Mouse (Mus musculus) embryonic facial prominence, embryonic 15.5 days (tissue): Measurements from ENCODE around the gene Zfp65. TPM values are rescaled to one million over a fixed set of nuclear protein-coding genes. Genes with fewer than 3 reads are reported as not detected.
"Not testable (repeated sequence)": the region's sequence is repeated elsewhere in the genome, so short reads cannot be mapped to it uniquely, and the experiment has no call there.

Source experiments
- ATAC-seq: fragments of 200-750 bp; cut with Nextera tagmentation; 2 replicates; pipeline ENCODE4 v1.8.0; 2017; ENCODE audit warnings: low read depth, moderate TSS enrichment; ENCODE audit not compliant: insufficient number of reproducible peaks, low FRiP score, low TSS enrichment
- H3K27ac ChIP-seq: fragments of 300-500 bp; sonication (generic); replicated peaks from 2 replicates; pipeline ENCODE4 v1.5.1; 2015; ENCODE audit warnings: mild to moderate bottlenecking, inconsistent platforms
- H3K27me3 ChIP-seq: fragments of 300-500 bp; sonication (generic); 2 replicates; pipeline ENCODE4 v1.6.1; 2015; ENCODE audit warnings: inconsistent platforms
- H3K36me3 ChIP-seq: fragments of 300-500 bp; sonication (generic); 2 replicates; pipeline ENCODE4 v1.6.1; 2015; ENCODE audit warnings: mild to moderate bottlenecking, inconsistent platforms
- H3K4me1 ChIP-seq: fragments of 300-500 bp; sonication (generic); 2 replicates; pipeline ENCODE4 v1.6.1; 2015; ENCODE audit warnings: inconsistent platforms
- H3K4me2 ChIP-seq: fragments of 300-500 bp; sonication (generic); replicated peaks from 2 replicates; pipeline ENCODE4 v1.6.1; 2015; ENCODE audit warnings: mild to moderate bottlenecking, inconsistent platforms
- H3K4me3 ChIP-seq: fragments of 300-500 bp; sonication (generic); replicated peaks from 2 replicates; pipeline ENCODE4 v1.5.1; 2015; ENCODE audit warnings: mild to moderate bottlenecking, inconsistent platforms
- H3K9ac ChIP-seq: fragments of 300-500 bp; sonication (generic); 2 replicates; pipeline ENCODE4 v1.6.1; 2015; ENCODE audit warnings: inconsistent platforms
- H3K9me3 ChIP-seq: fragments of 300-500 bp; sonication (generic); replicated peaks from 2 replicates; pipeline ENCODE4 v1.6.1; 2016; ENCODE audit warnings: inconsistent platforms
- WGBS: fragments of 180-500 bp; shearing (Covaris S2); methylation state at CpG from one replicate; pipeline ENCODE4 v1.1.7; 2015; 5-methylcytosine and 5-hydroxymethylcytosine counted together
- polyA plus RNA-seq: library from polyadenylated mRNA; unstranded; fragments of >200 nt; fragmentation: Nextera tagmentation; extraction: Ambion mirVana; gene quantifications from 2 replicates; pipeline ENCODE4 v1.2.1, GENCODE M21; 2015

The Zfp65 gene
- polyA plus RNA-seq, result 6.1 and 7.0 TPM in 2 replicates

DNA sequence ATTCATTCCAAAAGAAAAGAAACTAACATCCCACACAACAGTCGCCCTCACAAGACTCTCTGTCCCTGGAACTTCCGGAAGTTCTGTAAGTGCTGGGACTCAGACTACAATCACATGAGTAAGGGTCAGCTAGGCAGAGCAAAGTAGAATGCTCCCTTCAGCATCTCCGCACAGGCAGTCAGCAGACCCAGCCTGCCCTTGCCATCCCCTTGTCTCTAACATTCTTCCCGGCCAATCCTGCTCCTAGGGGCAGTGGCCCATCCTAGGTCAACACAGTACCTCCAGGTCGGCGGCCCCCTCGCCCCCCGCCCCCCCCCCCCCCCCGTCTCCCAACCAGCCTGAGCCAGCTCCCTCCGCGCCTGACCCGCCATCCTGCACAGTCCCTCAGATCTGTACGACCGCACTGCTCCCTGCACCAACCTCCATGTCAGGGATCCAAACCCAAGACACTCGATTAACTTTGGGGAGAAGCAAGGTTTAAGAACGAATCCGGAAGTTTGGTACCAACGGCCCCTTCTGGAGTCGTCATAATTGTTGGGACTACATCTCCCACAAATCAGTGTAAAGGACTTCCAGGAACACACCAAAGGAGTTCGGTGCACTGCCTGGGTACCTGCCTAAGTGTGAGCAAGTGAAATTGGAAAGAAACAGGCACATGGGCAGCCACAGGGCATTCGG lies at the start of gene Zfp65:
Gene Zfp65 (minus strand): TSS at position 533 of the 678 bp plus-strand sequence.
- H3K27me3 ChIP-seq, result no peaks in the 10 kb centered on the region
- no peaks in the 10 kb centered on the region for H3K36me3 ChIP-seq
- H3K27ac ChIP-seq, result peak within 1 kb of the TSS; percentile 48
- H3K4me1 ChIP-seq, result 0 out of 2 replicates have a peak, but pooled peaks cover 3% of the 10 kb centered on the region
- H3K9ac ChIP-seq, result peak within 1 kb of the TSS; percentile 44
- ATAC-seq, result peak; percentile 87
- peak within 1 kb of the TSS; percentile 60 for H3K4me3 ChIP-seq
- H3K4me2 ChIP-seq, result peak within 1 kb of the TSS; percentile 61
- H3K9me3 ChIP-seq, result no peaks in the 10 kb centered on the region
- WGBS, result 2% methylated on average over 17 of the region's 21 CpGs

DNA sequence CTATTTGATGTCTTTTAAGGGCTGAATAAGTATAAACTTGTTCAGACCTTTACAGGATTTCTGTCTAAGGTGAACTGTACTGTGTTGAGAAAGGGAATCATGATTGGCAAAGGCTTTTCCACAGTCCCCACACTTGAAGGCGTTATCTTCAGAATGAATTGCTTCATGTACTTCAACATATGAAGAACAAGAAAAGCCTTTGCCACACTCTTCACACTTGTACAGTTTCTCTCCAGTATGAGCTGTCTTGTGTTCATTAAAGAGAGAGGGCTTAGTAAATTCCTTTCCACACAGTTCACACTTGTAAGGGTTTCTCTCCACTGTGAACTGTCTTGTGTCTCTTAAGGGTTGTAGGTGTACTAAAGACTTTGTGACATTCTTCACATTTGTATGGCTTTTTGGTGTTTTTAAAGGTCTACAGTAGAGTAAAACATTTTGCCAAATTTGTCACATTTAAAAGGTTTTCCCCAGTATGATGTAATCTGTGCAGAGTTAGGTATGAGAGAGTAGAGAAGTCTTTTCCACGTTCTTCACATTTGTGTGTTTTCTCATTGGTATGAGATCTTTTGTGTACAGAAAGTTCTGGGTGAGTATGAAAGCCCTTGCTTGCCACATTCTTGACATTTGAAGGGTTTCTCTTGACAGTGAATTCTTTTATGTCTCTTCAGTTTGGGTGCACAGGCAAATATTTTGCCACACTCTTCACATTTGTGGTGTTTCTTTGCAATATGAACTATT lies 34.2 kb upstream of the Zfp65 start:
- Histone ChIP-seq H3K4me2 (no peak overlapping the region), H3K27me3 (no peaks in the 10 kb centered on the region), H3K27ac (no peak overlapping the region), H3K4me1 (no peaks in the 10 kb centered on the region), H3K36me3 (no peaks in the 10 kb centered on the region), H3K9ac (no peak overlapping the region), H3K9me3 (no peaks in the 10 kb centered on the region), H3K4me3 (no peak overlapping the region)
- no peak for ATAC-seq
- 79% methylated on average over 2 of the region's 2 CpGs for WGBS

DNA sequence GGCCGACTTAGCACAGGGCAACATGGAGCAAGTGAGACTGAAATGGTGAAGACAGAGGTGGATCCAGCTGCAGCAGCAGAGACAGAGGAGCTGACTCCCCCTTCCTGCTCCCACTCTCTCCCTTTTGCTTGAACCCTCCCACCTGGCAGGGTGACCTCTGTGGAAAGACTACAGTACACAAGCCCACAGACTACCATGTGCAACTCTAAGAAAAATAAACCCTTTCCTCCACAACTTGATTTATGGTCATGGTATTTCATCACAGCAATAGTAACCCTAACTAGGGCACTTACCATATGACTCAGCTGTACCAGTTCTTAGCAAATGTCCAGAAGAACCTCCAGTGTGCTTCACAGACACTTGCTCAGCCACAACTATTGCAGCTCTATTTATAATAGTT lies 31.0 kb upstream of the Zfp65 start:
- no peak for ATAC-seq
- no peak overlapping the region for H3K9ac ChIP-seq
- no peak overlapping the region for H3K4me2 ChIP-seq
- no peak overlapping the region for H3K4me3 ChIP-seq
- H3K9me3 ChIP-seq, result no peaks in the 10 kb centered on the region
- no peaks in the 10 kb centered on the region for H3K27me3 ChIP-seq
- no peak overlapping the region for H3K27ac ChIP-seq
- no peaks in the 10 kb centered on the region for H3K4me1 ChIP-seq
- WGBS, result 83% methylated on average over 1 of the region's 1 CpGs
- H3K36me3 ChIP-seq, result no peaks in the 10 kb centered on the region

DNA sequence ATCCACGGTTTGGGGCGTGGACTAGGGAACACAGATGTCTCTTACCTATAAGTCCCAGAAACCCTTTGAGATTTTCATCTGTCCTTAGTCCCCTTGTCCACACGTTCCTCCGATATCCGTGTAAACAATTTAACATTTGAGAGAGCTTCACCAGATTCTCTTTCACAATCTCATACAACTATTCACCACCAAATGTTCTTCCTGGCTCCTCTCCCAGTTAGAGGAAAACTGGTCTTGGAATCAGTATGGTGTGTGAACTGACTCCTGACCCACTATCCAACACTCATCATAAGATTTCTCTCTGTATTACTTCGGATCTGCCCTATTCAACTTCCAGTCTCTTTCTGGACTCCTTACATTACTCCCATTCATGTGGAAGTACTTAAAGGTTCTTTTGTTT lies 26.8 kb upstream of the Zfp65 start:
- 84% methylated on average over 6 of the region's 6 CpGs for WGBS
- H3K4me3 ChIP-seq, result no peak overlapping the region
- ATAC-seq, result no peak

DNA sequence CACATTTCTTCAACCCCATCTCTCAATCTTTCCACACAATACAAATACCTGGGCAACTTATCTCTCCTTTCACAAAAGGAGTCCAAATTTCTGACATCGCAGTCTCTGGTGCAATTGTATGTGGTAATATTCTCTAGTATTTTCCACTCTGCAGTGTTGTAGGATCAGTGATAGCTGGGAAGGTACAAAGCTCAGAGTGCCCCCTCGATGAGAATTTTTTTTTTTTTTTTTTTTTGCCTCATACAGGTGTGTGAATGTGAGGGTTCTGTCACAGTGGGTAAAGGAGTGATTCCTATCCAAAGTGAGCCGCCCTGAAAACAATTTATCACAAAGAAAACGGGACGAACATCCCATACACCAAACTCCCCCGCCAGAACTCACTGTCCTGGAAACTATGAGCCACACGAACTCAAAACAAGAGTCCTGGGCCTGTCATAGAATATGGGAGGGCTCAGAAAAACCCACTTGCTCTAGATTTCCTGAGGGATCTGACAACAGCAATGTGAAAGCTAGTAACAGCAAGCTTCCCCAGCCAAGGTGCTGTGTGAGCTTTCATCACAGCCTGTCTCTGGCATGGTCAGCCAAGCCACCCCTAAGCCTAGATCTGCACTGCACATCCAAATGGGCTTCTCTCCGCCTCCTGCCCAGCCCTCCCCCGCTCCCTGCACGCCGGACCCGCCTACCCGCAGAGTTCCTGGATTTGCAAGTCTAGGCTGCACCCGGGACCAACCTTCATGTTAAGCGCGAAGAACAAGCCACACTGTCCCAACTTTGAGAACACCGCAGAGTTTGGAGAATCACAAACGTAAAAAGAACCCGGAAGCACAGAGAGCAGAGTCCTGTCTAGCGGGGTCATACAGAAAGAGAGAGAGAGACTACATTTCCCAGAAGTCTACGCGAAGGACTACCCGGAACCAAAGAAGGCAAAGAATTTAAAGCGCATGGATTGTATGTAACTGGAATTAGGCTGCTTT lies 25.6 kb upstream of the Zfp65 start, which contains the start of gene Zfp85:
Gene Zfp85 (minus strand): TSS at position 896 of the 974 bp plus-strand sequence.
- Histone ChIP-seq H3K4me3 (peak within 1 kb of the TSS; percentile 68), H3K36me3 (peaks cover 7% of the 10 kb centered on the region), H3K9ac (peak within 1 kb of the TSS; percentile 50), H3K27me3 (no peaks in the 10 kb centered on the region), H3K27ac (peak within 1 kb of the TSS; percentile 92), H3K4me2 (peak within 1 kb of the TSS; percentile 60), H3K4me1 (peaks cover 6% of the 10 kb centered on the region), H3K9me3 (no peaks in the 10 kb centered on the region)
- ATAC-seq, result peak; percentile 89
- 6% methylated on average over 24 of the region's 24 CpGs for WGBS

More for the DNA sequence above, 26.8 kb upstream of the Zfp65 start:
- Histone ChIP-seq H3K27ac (no peak overlapping the region), H3K27me3 (no peaks in the 10 kb centered on the region), H3K36me3 (peaks cover 4% of the 10 kb centered on the region), H3K9me3 (no peaks in the 10 kb centered on the region), H3K4me2 (peak overlapping the region; percentile 60; the same call in 1 of the 2 replicates), H3K9ac (no peak overlapping the region), H3K4me1 (peaks cover 6% of the 10 kb centered on the region)

DNA sequence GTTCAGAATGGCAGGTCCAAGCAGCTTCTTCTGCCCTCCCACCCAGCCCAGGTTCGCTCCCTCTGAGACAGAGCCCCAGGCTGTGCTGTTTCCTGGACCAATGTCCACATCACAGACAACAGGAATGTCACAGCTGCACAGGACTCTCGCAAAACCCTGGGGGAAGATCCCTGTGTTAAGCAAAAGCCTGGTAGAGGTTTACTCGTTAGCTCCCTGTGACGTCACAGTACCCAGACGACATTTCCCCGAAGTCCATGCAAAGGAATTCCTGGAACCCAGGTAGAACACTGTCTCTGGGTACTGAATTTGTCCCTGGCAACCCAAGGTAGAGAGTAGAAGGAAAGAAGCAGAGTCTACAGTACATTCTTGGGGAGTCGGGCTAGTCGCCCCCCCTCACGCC lies 14.9 kb upstream of the Zfp65 start:
- H3K4me1 ChIP-seq, result no peaks in the 10 kb centered on the region
- H3K9ac ChIP-seq, result no peak overlapping the region
- peaks cover 12% of the 10 kb centered on the region for H3K36me3 ChIP-seq
- no peak overlapping the region for H3K4me3 ChIP-seq
- WGBS, result 84% methylated on average over 9 of the region's 9 CpGs
- no peaks in the 10 kb centered on the region for H3K27me3 ChIP-seq
- peaks cover 8% of the 10 kb centered on the region; the same call in 1 of the 2 replicates for H3K9me3 ChIP-seq
- ATAC-seq, result no peak
- no peak overlapping the region for H3K4me2 ChIP-seq
- H3K27ac ChIP-seq, result no peak overlapping the region

DNA sequence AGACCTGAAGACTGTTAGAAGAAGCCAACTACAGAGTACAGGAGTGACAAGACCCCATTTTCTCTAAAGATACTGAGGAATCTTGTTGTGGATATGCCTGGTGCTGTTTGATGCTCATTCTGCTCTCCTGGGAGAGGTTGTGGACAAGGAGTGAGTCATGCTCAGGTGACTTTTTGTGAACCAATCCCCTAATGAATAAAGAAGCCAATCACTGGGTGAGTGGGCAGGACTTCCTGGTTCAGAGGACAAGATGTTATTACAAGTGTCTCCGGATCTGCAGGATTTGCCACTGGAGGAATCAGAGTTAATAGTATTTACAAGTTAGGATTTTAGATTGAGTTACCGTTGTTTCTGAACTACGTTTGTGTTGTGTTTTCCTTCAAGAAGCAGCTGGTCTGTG lies 14.0 kb upstream of the Zfp65 start:
- H3K36me3 ChIP-seq, result peaks cover 2% of the 10 kb centered on the region
- no peak overlapping the region for H3K4me3 ChIP-seq
- H3K4me2 ChIP-seq, result no peak overlapping the region
- no peak for ATAC-seq
- H3K9me3 ChIP-seq, result peaks cover 5% of the 10 kb centered on the region; the same call in 1 of the 2 replicates
- 78% methylated on average over 3 of the region's 3 CpGs for WGBS
- no peak overlapping the region for H3K27ac ChIP-seq
- no peaks in the 10 kb centered on the region for H3K27me3 ChIP-seq
- H3K4me1 ChIP-seq, result no peaks in the 10 kb centered on the region
- H3K9ac ChIP-seq, result no peak overlapping the region

DNA sequence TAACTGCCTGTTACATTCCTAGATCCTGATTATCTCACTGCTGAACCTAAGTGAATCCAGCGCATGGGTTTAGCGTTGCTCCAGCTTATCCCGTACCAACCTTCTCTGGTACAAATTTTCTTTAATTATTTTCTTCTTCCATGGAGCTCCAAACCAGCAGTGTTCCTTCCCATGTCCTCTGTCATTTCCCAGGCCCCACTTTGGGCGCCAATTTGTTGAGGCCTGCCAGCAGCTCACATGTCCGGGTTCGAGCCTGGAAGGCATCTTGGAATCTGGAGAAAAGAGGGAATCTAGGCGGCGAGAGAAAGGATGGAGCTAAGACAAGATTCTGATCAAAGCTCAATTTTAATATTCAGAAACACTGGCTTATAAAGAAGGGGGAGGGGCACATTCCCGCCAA lies 5.4 kb upstream of the Zfp65 start:
- ATAC-seq, H3K4me1 ChIP-seq, H3K9ac ChIP-seq, H3K4me2 ChIP-seq, H3K27ac ChIP-seq, H3K27me3 ChIP-seq, H3K9me3 ChIP-seq, H3K4me3 ChIP-seq, H3K36me3 ChIP-seq: not testable (repeated sequence)
- 92% methylated on average over 9 of the region's 9 CpGs for WGBS

DNA sequence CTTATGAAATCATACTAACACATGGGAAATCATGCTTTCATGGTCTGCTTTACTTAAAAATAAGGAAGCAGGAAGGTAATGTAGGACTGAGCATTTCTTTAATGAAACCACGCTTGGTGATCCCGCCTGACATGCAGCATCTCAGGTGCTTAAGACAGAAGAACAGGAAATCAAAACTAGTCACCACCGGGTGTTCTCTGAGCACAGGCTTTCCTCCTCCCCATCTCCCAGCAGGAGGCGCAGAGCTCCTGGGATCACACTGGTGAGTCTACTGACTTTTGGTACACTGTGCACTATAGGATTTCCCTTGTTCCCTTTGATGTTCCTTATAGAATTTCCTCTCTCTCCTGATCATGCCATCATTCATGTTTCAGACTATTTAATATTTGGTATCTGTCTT lies 468 bp upstream of the Zfp65 start:
- ATAC-seq, result peak; percentile 82; the same call in 1 of the 2 replicates
- not testable (repeated sequence) for H3K27me3 ChIP-seq, H3K4me1 ChIP-seq, H3K9ac ChIP-seq, H3K27ac ChIP-seq, H3K9me3 ChIP-seq, H3K36me3 ChIP-seq
- 30% methylated on average over 4 of the region's 4 CpGs for WGBS
- H3K4me3 ChIP-seq, result peak overlapping the region; percentile 60
- peak overlapping the region; percentile 61 for H3K4me2 ChIP-seq

DNA sequence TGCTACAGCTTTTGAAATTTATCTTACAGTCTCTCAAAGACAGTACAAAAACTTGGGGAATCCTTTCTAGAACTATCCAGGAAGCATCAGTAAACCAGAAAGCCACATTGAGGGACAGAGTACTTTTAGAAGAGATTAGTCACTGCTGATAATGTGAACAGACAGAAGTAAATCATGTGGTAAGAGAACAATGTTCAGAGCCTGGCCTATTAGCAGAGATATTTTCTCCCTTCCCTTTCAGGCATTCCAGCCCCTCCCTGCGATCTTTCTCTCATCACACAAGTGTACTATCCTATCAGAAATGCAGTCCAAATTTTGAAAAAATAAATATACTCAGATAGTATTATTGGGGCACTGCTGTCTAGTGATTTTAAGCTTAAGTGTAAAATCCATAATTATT lies 867 bp downstream of the Zfp65 start:
- WGBS, result 68% methylated on average over 1 of the region's 1 CpGs
- Histone ChIP-seq H3K27me3 (no peaks in the 10 kb centered on the region), H3K9ac (no peak overlapping the region)

DNA sequence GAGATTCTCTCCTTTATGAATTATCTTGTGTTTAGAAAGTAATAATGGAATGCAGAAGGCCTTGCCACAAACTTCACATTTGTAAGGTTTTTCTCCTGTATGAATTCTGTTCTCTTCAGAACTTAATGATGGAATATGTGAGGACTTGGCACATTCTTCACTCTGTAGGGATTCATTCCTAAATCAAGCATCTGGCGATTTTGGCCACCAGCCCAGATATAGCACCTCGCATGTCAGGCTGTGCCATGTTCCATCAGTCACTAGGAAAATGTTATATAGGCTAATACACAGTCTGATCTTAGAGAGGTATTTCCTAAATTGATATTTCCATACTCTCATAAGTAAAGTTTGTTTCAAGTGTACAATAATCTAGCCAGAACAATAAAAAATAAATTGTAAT lies 3.6 kb downstream of the Zfp65 start:
- 65% methylated on average over 2 of the region's 2 CpGs for WGBS
- not testable (repeated sequence) for H3K4me2 ChIP-seq, H3K27ac ChIP-seq, H3K4me1 ChIP-seq, H3K27me3 ChIP-seq, H3K4me3 ChIP-seq, H3K9ac ChIP-seq, H3K36me3 ChIP-seq, H3K9me3 ChIP-seq, ATAC-seq

More for the DNA sequence above, 867 bp downstream of the Zfp65 start:
- no peak for ATAC-seq
- no peak overlapping the region for H3K27ac ChIP-seq
- no peaks in the 10 kb centered on the region for H3K36me3 ChIP-seq
- no peaks in the 10 kb centered on the region for H3K9me3 ChIP-seq
- peak overlapping the region; percentile 61 for H3K4me2 ChIP-seq
- H3K4me3 ChIP-seq, result peak overlapping the region; percentile 60
- H3K4me1 ChIP-seq, result peaks cover 6% of the 10 kb centered on the region; the same call in 1 of the 2 replicates
